Mouse (Mus musculus) limb, embryonic 15.5 days (tissue): ENCODE data around the gene Sdhaf3. TPM values are rescaled to one million over a fixed set of nuclear protein-coding genes. Genes with fewer than 3 reads are reported as not detected.

Experiments used
- ATAC-seq: fragments of 200-750 bp; cut with Nextera tagmentation; 2 replicates; pipeline ENCODE4 v1.8.0; 2017; ENCODE audit warnings: low read depth, moderate TSS enrichment; ENCODE audit not compliant: insufficient number of reproducible peaks, low FRiP score, low TSS enrichment
- H3K27ac ChIP-seq: fragments of 300-500 bp; sonication (generic); 2 replicates; pipeline ENCODE4 v1.5.1; 2015; ENCODE audit warnings: moderate library complexity, mild to moderate bottlenecking, inconsistent platforms
- H3K27me3 ChIP-seq: fragments of 300-500 bp; sonication (generic); 2 replicates; pipeline ENCODE4 v1.6.1; 2015; ENCODE audit warnings: inconsistent platforms
- H3K36me3 ChIP-seq: fragments of 300-500 bp; sonication (generic); 2 replicates; pipeline ENCODE4 v1.6.1; 2015; ENCODE audit warnings: inconsistent platforms
- H3K4me1 ChIP-seq: fragments of 300-500 bp; sonication (generic); 2 replicates; pipeline ENCODE4 v1.6.1; 2015; ENCODE audit warnings: inconsistent platforms
- H3K4me2 ChIP-seq: fragments of 300-500 bp; sonication (generic); 2 replicates; pipeline ENCODE4 v1.6.1; 2015; ENCODE audit warnings: mild to moderate bottlenecking, inconsistent platforms
- H3K4me3 ChIP-seq: fragments of 300-500 bp; sonication (generic); 2 replicates; pipeline ENCODE4 v1.5.1; 2015; ENCODE audit warnings: mild to moderate bottlenecking, inconsistent platforms
- H3K9ac ChIP-seq: fragments of 300-500 bp; sonication (generic); 2 replicates; pipeline ENCODE4 v1.6.1; 2015; ENCODE audit warnings: inconsistent platforms
- H3K9me3 ChIP-seq: fragments of 300-500 bp; sonication (generic); 2 replicates; pipeline ENCODE4 v1.6.1; 2016; ENCODE audit warnings: inconsistent platforms
- WGBS: fragments of 180-500 bp; shearing (Covaris S2); methylation state at CpG from one replicate; pipeline ENCODE4 v1.1.7; 2015; 5-methylcytosine and 5-hydroxymethylcytosine counted together
- polyA plus RNA-seq: library from polyadenylated mRNA; unstranded; fragments of >200 nt; fragmentation: Nextera tagmentation; extraction: Ambion mirVana; gene quantifications from 2 replicates; pipeline ENCODE4 v1.2.1, GENCODE M21; 2015

Gene Sdhaf3
- polyA plus RNA-seq, 1 experiment from 2014 or later: 6.0 TPM

DNA sequence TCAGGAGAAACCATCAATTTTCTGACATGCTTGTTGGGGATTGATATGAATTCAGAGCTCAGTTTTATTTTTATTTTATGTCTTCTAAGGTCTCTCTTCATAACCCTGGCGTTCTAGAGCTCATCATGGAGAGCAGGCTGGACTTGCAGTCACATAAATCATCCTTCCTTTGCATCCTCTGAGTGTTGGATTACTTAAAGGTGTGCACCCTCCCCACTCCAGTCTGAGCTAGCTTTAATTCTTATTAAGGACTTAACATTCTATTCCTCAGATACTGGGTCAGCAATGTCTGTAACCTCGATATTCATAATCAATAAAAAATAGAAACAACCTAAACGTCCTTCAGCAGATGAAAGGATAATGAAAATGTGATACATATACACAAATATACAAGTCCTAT lies 126.2 kb downstream of the Sdhaf3 start:
- no peak for ATAC-seq
- Histone ChIP-seq H3K4me2 (no peak overlapping the region), H3K27ac (no peak overlapping the region), H3K9ac (no peak overlapping the region), H3K4me3 (no peak overlapping the region), H3K27me3 (no peaks in the 10 kb centered on the region), H3K36me3 (no peaks in the 10 kb centered on the region), H3K4me1 (no peaks in the 10 kb centered on the region), H3K9me3 (no peaks in the 10 kb centered on the region)
- 65% methylated on average over 3 of the region's 3 CpGs for WGBS

DNA sequence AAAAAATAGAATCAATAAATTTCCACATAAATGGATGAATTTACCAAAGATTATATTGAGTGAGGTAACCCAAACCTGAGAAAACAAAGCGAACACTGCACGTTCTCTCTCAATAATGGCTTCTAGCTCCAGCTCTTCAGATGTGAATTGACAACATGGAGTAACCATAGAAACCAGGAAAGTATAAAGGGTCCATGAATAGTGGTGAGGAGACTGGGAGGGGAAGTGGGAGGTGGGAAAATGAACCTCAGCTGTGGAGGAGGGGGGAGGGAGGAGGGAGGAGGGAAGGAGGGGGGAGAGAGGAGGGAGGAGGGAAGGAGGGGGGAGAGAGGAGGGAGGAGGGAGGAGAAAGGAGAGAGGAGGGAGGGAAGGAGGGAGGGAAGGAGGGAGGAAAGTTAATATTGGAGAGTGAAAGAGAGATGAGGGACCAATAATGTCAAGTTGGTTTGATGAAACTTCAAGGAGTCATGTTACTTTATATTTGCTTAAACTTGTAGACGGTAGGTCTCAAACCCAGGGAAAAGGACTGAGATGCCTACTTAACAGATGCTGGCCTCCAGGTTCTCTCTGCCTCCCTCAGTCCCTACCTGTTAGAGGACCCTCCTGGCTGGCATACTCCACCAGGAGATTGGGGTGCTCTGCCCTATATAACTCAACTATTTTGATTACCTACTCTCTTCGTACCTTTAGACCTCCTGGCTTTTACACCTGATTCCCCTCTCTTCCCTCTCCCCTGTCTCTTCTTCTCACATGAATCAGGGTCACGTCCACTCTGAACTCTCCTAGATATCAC lies 126.9 kb downstream of the Sdhaf3 start:
- no peak overlapping the region for H3K4me2 ChIP-seq
- no peaks in the 10 kb centered on the region for H3K36me3 ChIP-seq
- no peak overlapping the region for H3K9ac ChIP-seq
- no peaks in the 10 kb centered on the region for H3K27me3 ChIP-seq
- H3K4me3 ChIP-seq: no peak overlapping the region
- no peak for ATAC-seq
- WGBS: 69% methylated on average over 5 of the region's 5 CpGs
- H3K27ac ChIP-seq: no peak overlapping the region
- no peaks in the 10 kb centered on the region for H3K4me1 ChIP-seq
- no peaks in the 10 kb centered on the region for H3K9me3 ChIP-seq

DNA sequence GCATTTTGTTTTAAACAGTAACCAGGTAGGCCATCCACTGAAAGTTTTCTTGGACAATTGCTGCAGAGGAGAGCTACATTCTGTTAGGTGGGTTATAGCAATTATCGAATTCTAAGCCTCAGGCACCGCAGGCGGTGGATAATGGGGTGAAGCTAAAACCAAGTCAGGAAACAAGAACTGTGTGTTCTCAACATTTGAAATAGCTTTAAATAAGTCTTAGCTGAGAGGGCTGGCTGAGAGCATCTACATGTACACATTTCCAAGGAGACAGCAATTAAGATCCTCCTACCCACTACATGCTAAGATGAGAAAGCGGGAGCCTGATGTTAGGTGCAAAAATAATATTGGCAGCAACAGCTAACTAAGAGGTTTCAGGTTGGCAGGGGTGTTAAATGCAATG lies 127.9 kb downstream of the Sdhaf3 start:
- Histone ChIP-seq H3K4me1 (no peaks in the 10 kb centered on the region), H3K27ac (no peak overlapping the region), H3K9me3 (no peaks in the 10 kb centered on the region), H3K27me3 (no peaks in the 10 kb centered on the region), H3K4me2 (no peak overlapping the region), H3K36me3 (no peaks in the 10 kb centered on the region), H3K4me3 (no peak overlapping the region), H3K9ac (no peak overlapping the region)
- ATAC-seq: no peak
- WGBS: 78% methylated on average over 4 of the region's 4 CpGs

DNA sequence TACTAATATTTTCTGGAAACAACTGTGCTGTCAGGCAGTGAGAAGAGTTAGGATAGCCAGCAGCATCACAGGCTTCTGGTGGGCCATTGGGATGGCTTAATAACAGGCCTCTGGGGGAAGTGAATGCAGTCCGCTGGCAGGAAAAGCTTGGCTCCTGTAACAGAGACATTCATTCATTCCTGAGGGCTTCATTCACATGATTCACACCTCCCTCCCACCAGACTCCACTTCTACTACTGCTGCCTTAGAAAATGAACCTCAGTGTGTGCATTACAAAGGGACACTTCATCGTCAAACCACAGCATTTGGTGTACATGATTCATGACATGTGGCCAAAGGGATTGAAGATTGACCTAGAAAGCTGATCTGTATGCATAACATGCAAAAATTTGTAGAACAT lies 128.6 kb downstream of the Sdhaf3 start:
- H3K27me3 ChIP-seq: no peaks in the 10 kb centered on the region
- no peaks in the 10 kb centered on the region for H3K36me3 ChIP-seq
- H3K9ac ChIP-seq: no peak overlapping the region
- H3K9me3 ChIP-seq: no peaks in the 10 kb centered on the region
- no peaks in the 10 kb centered on the region for H3K4me1 ChIP-seq
- no peak for ATAC-seq
- H3K4me3 ChIP-seq: no peak overlapping the region
- H3K27ac ChIP-seq: no peak overlapping the region
- 61% methylated on average over 2 of the region's 2 CpGs for WGBS
- H3K4me2 ChIP-seq: no peak overlapping the region

DNA sequence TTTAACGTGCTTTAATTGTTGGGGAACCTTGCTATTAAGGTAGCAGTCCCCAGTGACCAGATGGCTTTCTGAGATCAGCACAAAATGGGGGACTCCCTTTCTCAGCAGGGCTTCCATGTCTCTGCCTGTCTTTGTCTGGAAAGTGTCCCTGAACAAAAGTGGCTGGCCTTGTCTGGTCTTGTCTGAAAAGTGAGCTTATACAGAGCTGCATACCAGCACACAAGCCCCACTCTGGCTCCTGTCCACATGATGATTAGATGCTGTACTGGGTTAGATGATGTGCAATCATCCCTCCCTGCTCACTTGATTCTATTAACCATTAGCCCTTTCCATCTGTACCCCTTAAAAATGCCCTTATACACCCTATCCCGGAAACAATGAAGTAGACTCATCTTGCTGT lies 129.7 kb downstream of the Sdhaf3 start:
- ATAC-seq: no peak
- no peak overlapping the region for H3K4me2 ChIP-seq
- H3K27me3 ChIP-seq: no peaks in the 10 kb centered on the region
- 76% methylated on average over 2 of the region's 2 CpGs for WGBS
- H3K9me3 ChIP-seq: no peaks in the 10 kb centered on the region
- no peaks in the 10 kb centered on the region for H3K36me3 ChIP-seq
- H3K27ac ChIP-seq: no peak overlapping the region
- no peaks in the 10 kb centered on the region for H3K4me1 ChIP-seq
- no peak overlapping the region for H3K4me3 ChIP-seq
- H3K9ac ChIP-seq: no peak overlapping the region

DNA sequence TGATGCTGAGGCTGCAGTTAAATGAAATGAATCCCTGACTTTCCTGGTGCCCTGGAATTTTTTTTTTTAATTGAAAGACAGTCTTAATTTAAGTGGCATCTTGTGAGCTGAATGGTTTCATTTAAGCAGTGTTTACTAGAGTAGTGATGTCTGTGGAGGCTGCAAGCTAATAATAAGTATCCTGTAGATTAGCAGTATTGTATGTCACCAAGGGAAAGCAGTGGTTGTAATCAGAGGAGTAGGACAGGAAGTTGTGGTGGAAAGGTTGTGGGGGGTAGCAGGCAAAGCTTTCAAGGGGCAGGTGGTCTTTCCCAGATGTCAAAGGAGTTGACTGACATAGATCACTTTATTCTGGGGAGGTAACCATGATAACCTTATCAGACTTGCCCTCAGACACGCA lies 136.3 kb downstream of the Sdhaf3 start:
- no peak overlapping the region for H3K4me3 ChIP-seq
- no peak overlapping the region for H3K27ac ChIP-seq
- H3K9ac ChIP-seq: no peak overlapping the region
- H3K27me3 ChIP-seq: no peaks in the 10 kb centered on the region
- ATAC-seq: no peak
- no peaks in the 10 kb centered on the region for H3K9me3 ChIP-seq
- no peaks in the 10 kb centered on the region for H3K4me1 ChIP-seq
- 80% methylated on average over 1 of the region's 1 CpGs for WGBS
- H3K4me2 ChIP-seq: no peak overlapping the region
- no peaks in the 10 kb centered on the region for H3K36me3 ChIP-seq

Other genes with a start within 250 kb of the Sdhaf3 start
- 1.5 and 1.7 TPM in 2 replicates for gene Dlx6, start 92.7 kb upstream of the Sdhaf3 start, polyA plus RNA-seq
- gene Dlx5, start 73.9 kb upstream of the Sdhaf3 start, polyA plus RNA-seq: 47.5 and 53.8 TPM in 2 replicates